Mouse (Mus musculus) CH12.LX (cell line): ENCODE data around the gene Cmss1. TPM values are rescaled to one million over a fixed set of nuclear protein-coding genes. Genes with fewer than 3 reads are reported as not detected.

Experiments
- DNase-seq: peaks from one replicate; pipeline ENCODE4 v3.0.0-alpha.2; 2013; ENCODE audit errors: extremely low read depth
- H3K27ac ChIP-seq: 2 replicates; pipeline ENCODE4 v1.5.1; 2012; ENCODE audit warnings: low read depth, mild to moderate bottlenecking, control low read depth, moderate library complexity; ENCODE audit not compliant: insufficient read depth
- H3K27me3 ChIP-seq: replicated peaks from 2 replicates; pipeline ENCODE3; 2012; ENCODE audit warnings: inconsistent platforms
- H3K36me3 ChIP-seq, 2 experiments: replicated peaks in 1 of 2; 2 replicates each; pipeline versions ENCODE3 to v1.6.1; 2012; ENCODE audit warnings: inconsistent platforms in 1 of 2, low read length in 1 of 2, mild to moderate bottlenecking in 1 of 2, mixed read lengths in 1 of 2, moderate library complexity in 1 of 2; ENCODE audit not compliant: control insufficient read depth in 1 of 2, insufficient read depth in 1 of 2
- H3K4me1 ChIP-seq, 2 experiments: 2 replicates each; pipeline ENCODE4 v1.6.1; 2012; ENCODE audit warnings: inconsistent platforms in 1 of 2, moderate library complexity in 1 of 2; ENCODE audit not compliant: insufficient read depth in 2 of 2, control insufficient read depth in 1 of 2
- H3K4me2 ChIP-seq: 2 replicates; pipeline ENCODE4 v1.6.1; 2012; ENCODE audit warnings: low read depth, mild to moderate bottlenecking, control low read depth; ENCODE audit not compliant: poor library complexity, insufficient read depth, severe bottlenecking
- H3K4me3 ChIP-seq, 3 experiments: fragments of 150-350 bp in 1 of 3; sonication (generic) in 1 of 3; replicated peaks in 1 of 3; 2 replicates each; pipeline versions ENCODE3 to v1.5.1; 2011 to 2012; ENCODE audit warnings: low read depth in 2 of 3, low read length in 2 of 3, mild to moderate bottlenecking in 2 of 3, moderate library complexity in 2 of 3, control low read depth in 1 of 3, improper control_type of control experiment in 1 of 3, inconsistent platforms in 1 of 3, mixed read lengths in 1 of 3; ENCODE audit not compliant: poor library complexity in 1 of 3
- H3K79me2 ChIP-seq: replicated peaks from 2 replicates; pipeline ENCODE4 v1.6.1; 2012; ENCODE audit warnings: mild to moderate bottlenecking, moderate library complexity; ENCODE audit not compliant: control insufficient read depth, poor library complexity, insufficient read depth, severe bottlenecking; ENCODE audit errors: extremely low read depth
- H3K9ac ChIP-seq: 2 replicates; pipeline ENCODE4 v1.6.1; 2012; ENCODE audit warnings: low read depth, mild to moderate bottlenecking, control low read depth, moderate library complexity; ENCODE audit not compliant: insufficient read depth
- H3K9me3 ChIP-seq: replicated peaks from 2 replicates; pipeline ENCODE3; 2012; ENCODE audit warnings: low read length, inconsistent platforms, mixed read lengths
- BHLHE40 ChIP-seq: IDR thresholded peaks from 2 replicates; pipeline ENCODE4 v1.6.1; 2011; ENCODE audit warnings: mild to moderate bottlenecking, low read depth, low read length, improper control_type of control experiment
- CHD2 ChIP-seq: IDR thresholded peaks from 2 replicates; pipeline ENCODE4 v1.6.1; 2011; ENCODE audit warnings: low read length, improper control_type of control experiment
- CTCF ChIP-seq, 2 experiments: IDR thresholded peaks in 1 of 2; conservative IDR thresholded peaks in 1 of 2; 2 replicates each; pipeline ENCODE4 v1.5.1; 2011 to 2012; ENCODE audit warnings: low read depth in 2 of 2, low read length in 2 of 2, improper control_type of control experiment in 1 of 2, inconsistent platforms in 1 of 2, mild to moderate bottlenecking in 1 of 2, moderate library complexity in 1 of 2
- E2F4 ChIP-seq: IDR thresholded peaks from 2 replicates; pipeline ENCODE4 v1.6.1; 2011; ENCODE audit warnings: low read depth, low read length, improper control_type of control experiment; ENCODE audit not compliant: insufficient replicate concordance
- HCFC1 ChIP-seq: IDR thresholded peaks from 2 replicates; pipeline ENCODE4 v1.6.1; 2012; ENCODE audit warnings: low read depth, mild to moderate bottlenecking, inconsistent platforms, low read length, improper control_type of control experiment
- JUN ChIP-seq: IDR thresholded peaks from 2 replicates; pipeline ENCODE4 v1.6.1; 2011; ENCODE audit warnings: low read depth, mild to moderate bottlenecking, low read length, improper control_type of control experiment, moderate library complexity; ENCODE audit not compliant: insufficient read depth
- JUND ChIP-seq: conservative IDR thresholded peaks from 2 replicates; pipeline ENCODE4 v1.6.1; 2011; ENCODE audit warnings: low read depth, low read length, improper control_type of control experiment
- KAT2A ChIP-seq: IDR thresholded peaks from 2 replicates; pipeline ENCODE4 v1.6.1; 2012; ENCODE audit warnings: low read length, improper control_type of control experiment, inconsistent platforms; ENCODE audit not compliant: insufficient replicate concordance
- MEF2A ChIP-seq: IDR thresholded peaks from 2 replicates; pipeline ENCODE4 v1.6.1; 2014; ENCODE audit warnings: low read depth, mild to moderate bottlenecking, inconsistent platforms, low read length, improper control_type of control experiment, borderline replicate concordance
- PAX5 ChIP-seq: IDR thresholded peaks from 2 replicates; pipeline ENCODE4 v1.6.1; 2012; ENCODE audit warnings: low read length, inconsistent platforms, mixed read lengths
- POLR2AphosphoS2 ChIP-seq: IDR thresholded peaks from 2 replicates; pipeline ENCODE4 v1.6.1; 2011; ENCODE audit warnings: low read depth, low read length, improper control_type of control experiment
- RAD21 ChIP-seq: IDR thresholded peaks from 2 replicates; pipeline ENCODE4 v1.6.1; 2011; ENCODE audit warnings: low read depth, mild to moderate bottlenecking, low read length, improper control_type of control experiment, moderate library complexity
- SMC3 ChIP-seq: IDR thresholded peaks from 2 replicates; pipeline ENCODE4 v1.6.1; 2011; ENCODE audit warnings: low read depth, low read length, improper control_type of control experiment
- TCF12 ChIP-seq: IDR thresholded peaks from 2 replicates; pipeline ENCODE4 v1.6.1; 2014; ENCODE audit warnings: low read depth, mild to moderate bottlenecking, inconsistent platforms, low read length, improper control_type of control experiment
- ZNF384 ChIP-seq: IDR thresholded peaks from 2 replicates; pipeline ENCODE4 v1.6.1; 2012; ENCODE audit warnings: low read depth, low read length, improper control_type of control experiment, inconsistent platforms
- dilution Hi-C: fragments of 300-500 bp; cut with MboI; formaldehyde crosslinking; loops from 2 replicates; pipeline ENCODE4 v1.14.3; 2020; ENCODE audit warnings: low sequenced_read_pairs; ENCODE audit not compliant: extremely low pct_unique_long_range_greater_than_20kb, extremely low pct_ligation_motif_present
- in situ Hi-C: fragments of 300-500 bp; cut with MboI; formaldehyde crosslinking; loops from 3 replicates; pipeline ENCODE4 v1.14.3; 2019; ENCODE audit warnings: low sequenced_read_pairs, low pct_ligation_motif_present, low pct_unique_long_range_greater_than_20kb, mixed read lengths
- polyA plus RNA-seq: library from polyadenylated mRNA; unstranded; fragments of >175 nt; gene quantifications from 2 replicates; pipeline ENCODE4 v1.2.1, GENCODE M21; 2012; ENCODE audit warnings: low read depth; ENCODE audit not compliant: insufficient read length
- total RNA-seq, 2 experiments: library from RNA; depleted of rRNA; stranded (reverse); fragments of 300-350 nt in 1 of 2; fragments of >200 nt in 1 of 2; gene quantifications; 2 replicates each; pipeline ENCODE4 v1.2.3; 2012 to 2014

The Cmss1 gene
- total and polyA plus RNA-seq, 3 experiments: 94.7 to 107 (median 103) TPM

- dilution Hi-C loops: no loop called here
- Histone ChIP-seq H3K4me1 (peaks cover 4 to 51% of the 10 kb centered on the region in 2 experiments), H3K79me2 (no peaks in the 10 kb centered on the region), H3K36me3 (peaks cover 0 to 18% of the 10 kb centered on the region in 2 experiments)
- TF ChIP-seq E2F4: no peak
- no peak for TF ChIP-seq JUN
- no peak for TF ChIP-seq PAX5
- TF ChIP-seq KAT2A: no peak
- TF ChIP-seq, all 38 proteins: peak for 0
- Histone ChIP-seq H3K4me3 (no peak overlapping the region), H3K27ac (no peak overlapping the region), H3K27me3 (no peaks in the 10 kb centered on the region), H3K9me3 (no peaks in the 10 kb centered on the region), H3K9ac (no peak overlapping the region), H3K4me2 (no peak overlapping the region)
- in situ Hi-C loops: loop anchor here (5.0 to 25.0 kb wide), 4 partner anchors 93 to 286 kb away; partner anchors contain the start of gene Tomm70a
- no peak for DNase-seq
Measured at GRCm38 (mm10) chr16:57397845-57398244, 208.8 kb downstream of the Cmss1 start.

GRCm38 (mm10) chr16:57396249-57396648 lies 210.4 kb downstream of the Cmss1 start:
- dilution Hi-C loops: no loop called here
- no peak for TF ChIP-seq CHD2
- no peak for TF ChIP-seq HCFC1
- TF ChIP-seq POLR2AphosphoS2: no peak
- TF ChIP-seq MEF2A: no peak
- no peak for TF ChIP-seq RAD21
- no peak for TF ChIP-seq TCF12
- no peak for TF ChIP-seq JUND
- TF ChIP-seq CTCF (conservative IDR thresholded peaks at IDR 0.05 in 1 of 2, IDR thresholded peaks at IDR 0.05 in 1 of 2; ENCODE audit: low read depth in 2 of 2, low read length in 2 of 2): no peak
- TF ChIP-seq SMC3: no peak
- no peak for TF ChIP-seq BHLHE40
- TF ChIP-seq ZNF384: no peak

More at GRCm38 (mm10) chr16:57396249-57396648, 210.4 kb downstream of the Cmss1 start:
- in situ Hi-C loops: loop anchor here (5.0 to 25.0 kb wide), 4 partner anchors 91 to 284 kb away; partner anchors contain the start of gene Tomm70a
- Histone ChIP-seq H3K4me1 (peaks cover 5 to 47% of the 10 kb centered on the region in 2 experiments; a peak in 3 of 4 replicates), H3K27me3 (no peaks in the 10 kb centered on the region), H3K9me3 (no peaks in the 10 kb centered on the region), H3K27ac (no peak overlapping the region), H3K36me3 (peaks cover 0 to 18% of the 10 kb centered on the region in 2 experiments), H3K4me3 (no peak overlapping the region), H3K4me2 (no peak overlapping the region), H3K9ac (no peak overlapping the region), H3K79me2 (no peaks in the 10 kb centered on the region)
- DNase-seq: no peak
